Mouse (Mus musculus): ENCODE measurements around the gene Ncam2.

The Ncam2 gene

DNA sequence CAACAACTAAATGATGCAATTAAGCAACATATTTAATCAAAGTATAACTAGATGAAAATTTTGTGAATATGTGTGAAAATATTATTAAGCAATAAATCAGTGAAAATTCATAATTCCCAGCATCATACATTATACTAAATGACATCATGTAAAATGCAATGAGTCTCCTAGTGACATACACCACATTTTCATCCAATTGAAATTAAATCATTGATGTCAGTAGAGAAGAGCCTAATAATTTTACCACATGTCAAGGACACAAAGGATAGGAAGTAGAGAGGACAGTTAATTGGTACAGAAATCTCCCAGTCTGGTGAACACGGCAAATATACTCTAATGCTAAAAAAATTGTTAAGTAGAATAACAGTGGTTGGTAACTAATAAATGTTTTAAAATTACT lies 118.5 kb downstream of the Ncam2 start:
- WGBS = 85% methylated on average over 1 of the region's 1 CpGs

DNA sequence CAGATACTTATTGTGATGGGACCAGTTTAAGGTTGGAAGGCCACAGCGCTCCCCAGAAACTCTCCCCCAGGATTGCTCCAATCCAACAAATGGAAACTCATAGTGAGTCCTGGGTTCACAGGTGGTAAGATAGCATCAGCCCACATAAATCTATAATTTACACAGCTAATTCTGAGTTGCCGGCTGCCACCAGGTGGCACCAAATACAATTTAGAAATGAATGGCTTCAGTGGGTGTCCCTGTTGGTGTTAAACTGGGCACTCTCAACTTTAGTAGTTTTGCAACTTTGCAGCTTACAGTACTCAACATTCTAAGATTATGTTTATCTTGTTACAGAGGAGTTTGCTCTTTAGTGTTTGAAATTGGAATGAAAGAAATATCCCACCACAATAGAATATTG lies 130.0 kb downstream of the Ncam2 start:
- 20% methylated on average over 2 of the region's 2 CpGs for WGBS

DNA sequence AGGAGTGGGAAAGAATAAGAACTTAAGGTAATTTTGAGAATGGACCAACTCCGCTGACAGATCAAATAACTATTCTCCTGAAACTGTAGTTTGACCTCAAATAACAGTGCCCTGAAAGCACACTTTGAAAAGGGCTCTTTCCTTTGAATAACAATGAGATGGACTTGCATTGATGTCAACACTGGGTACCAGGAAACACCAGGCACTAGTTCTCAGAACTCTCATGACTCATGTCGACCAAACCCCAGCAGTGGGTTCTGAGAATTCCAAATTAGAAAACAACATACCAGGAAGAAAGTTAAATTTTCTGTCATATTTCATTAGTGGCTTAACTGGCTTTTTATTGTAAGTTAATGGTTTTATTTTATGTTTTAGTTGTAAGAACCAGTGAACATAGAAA lies 165.4 kb downstream of the Ncam2 start:
- 56% methylated on average over 2 of the region's 2 CpGs for WGBS

DNA sequence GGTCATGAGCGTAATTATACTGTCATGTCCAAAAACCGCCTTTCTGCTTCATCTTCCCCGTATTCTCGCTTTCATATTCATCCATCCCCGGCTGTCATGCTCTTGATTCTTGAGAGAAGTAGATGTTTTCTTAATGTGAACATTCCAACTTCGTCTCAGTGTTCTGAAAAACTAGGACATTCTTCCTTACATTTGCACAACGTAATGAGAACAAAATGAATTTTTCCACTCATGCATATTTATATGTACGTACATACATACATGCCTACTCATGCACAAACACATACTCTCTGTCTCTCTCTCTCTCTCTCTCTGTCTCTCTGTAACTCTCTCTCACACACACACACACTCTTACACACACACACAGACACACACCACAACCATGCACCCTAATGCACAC lies 173.7 kb downstream of the Ncam2 start:
- 67% methylated on average over 8 of the region's 8 CpGs for WGBS

DNA sequence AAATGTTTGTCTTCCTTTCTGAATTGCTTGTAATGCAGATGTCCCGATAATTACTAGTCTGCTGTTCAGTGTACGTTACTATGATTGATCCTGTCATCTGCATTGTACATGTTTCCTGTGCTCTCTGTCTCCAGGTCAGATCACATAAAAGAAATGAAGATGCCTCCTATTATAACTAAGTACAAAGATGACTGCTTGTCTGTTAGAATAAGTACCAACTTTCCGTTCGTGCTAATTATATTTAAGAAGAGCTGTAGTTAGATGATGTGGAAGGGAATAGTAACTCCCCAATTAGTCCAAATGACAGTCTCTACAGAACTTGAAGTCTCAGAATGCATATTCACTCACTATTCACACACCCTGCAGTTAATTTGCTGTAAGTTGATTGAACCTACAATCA lies 179.9 kb downstream of the Ncam2 start:
- WGBS = 47% methylated on average over 4 of the region's 4 CpGs

DNA sequence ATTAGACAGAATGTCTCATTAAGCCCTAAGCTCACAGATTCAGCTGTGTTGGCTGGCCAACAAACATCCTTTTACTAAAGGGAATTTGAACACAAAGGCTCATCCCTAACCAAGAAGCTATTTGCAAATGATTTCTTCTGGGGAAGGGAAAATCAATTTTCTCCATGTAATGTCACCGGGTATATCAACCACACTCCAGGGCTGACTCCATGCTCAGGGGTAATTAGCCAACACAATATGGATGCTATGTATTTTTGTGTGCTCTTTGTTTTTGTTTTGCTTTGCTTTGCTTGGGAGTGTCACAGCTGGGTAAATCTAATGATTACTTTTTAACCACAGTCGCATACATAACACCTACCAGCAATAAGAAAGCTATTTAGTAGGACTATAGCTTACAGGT lies 188.1 kb downstream of the Ncam2 start:
- WGBS = 63% methylated on average over 2 of the region's 2 CpGs

DNA sequence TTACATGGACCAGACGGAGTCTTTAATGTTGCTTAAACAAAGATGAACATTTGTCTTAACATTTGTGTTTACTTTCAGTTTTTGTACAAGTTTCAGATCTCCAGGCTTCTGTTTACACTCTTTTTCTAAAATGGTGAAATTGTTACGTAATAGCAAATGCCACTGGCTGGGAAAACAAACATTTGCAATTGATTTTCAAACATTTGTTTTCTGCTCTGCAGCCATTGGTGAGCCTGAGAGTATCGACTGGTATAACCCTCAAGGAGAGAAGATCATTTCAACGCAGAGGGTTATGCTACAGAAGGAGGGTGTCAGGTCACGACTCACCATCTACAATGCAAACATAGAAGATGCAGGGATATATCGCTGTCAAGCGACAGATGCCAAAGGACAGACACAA lies 234.1 kb downstream of the Ncam2 start:
- 77% methylated on average over 7 of the region's 7 CpGs for WGBS

DNA sequence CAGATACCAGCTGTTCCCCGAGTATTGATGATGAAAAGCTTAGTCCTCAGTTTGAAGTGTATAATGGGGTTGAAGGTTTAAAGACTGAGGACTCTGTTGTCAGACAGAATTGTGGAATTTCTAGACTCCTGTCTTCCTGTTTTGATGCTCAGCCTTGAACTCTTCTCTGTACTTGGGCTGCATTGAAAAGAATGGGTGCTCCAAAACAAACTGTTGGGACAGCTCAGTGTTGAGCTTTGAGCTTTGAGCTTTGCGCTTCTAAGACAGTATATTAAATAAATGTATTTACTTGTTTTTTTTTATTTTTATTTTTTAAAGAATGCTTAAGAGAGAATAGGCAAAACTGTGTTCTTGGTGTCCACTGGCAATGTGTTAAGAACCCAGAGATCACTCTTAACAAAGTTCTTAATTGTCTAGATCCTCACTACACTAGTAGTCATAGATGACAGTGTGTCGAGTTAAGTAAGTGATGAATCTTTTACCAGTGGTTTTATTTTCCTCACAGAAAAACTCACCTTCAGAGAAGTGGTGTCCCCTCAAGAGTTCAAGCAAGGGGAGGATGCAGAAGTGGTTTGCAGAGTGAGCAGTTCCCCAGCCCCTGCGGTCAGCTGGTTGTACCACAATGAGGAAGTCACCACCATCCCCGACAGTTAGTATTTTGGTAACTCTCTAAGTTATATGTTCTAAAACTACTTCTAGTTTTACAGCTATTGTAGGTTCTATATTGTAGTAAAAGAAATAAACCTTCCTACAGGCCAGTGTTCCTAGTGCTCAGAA lies 236.8 kb downstream of the Ncam2 start:
- 86% methylated on average over 5 of the region's 5 CpGs for WGBS

DNA sequence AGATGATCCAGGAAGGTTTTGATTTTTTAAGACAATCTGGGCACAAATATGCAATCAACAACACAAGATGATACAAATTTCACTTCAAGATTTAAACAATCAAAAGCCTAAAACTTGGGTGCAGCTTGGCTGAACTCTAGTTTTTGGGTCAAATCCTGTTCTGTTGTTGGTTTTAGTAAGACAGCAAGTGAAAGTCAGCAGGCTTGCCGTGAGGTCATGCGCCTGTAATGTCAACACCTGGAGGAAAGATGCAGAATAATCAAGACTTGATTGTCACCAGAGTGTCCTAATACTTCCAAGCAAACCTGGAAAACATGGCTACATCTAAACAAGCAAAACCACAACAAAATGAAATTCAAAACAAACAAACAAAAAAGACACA lies 237.4 kb downstream of the Ncam2 start:
- WGBS = 93% methylated on average over 2 of the region's 2 CpGs

DNA sequence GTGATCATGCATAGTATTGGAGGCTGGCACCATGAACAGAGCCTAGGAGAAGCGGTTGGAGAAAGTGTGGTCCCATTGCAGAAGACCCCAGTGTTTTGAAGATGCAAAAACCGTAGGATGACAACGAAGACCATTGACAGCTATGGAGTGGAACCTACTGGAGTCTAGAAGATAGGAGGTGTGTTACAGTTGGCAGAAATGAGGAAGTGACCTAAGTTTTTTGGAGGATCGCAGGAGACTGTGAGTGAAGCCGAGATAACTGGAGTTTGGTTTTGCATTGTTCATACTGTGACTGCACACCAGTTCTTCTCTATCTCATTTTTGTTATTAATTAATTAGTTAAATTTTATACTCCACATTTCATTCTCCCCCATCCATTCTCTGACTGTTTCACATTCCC lies 250.4 kb downstream of the Ncam2 start:
- WGBS = 94% methylated on average over 5 of the region's 5 CpGs

DNA sequence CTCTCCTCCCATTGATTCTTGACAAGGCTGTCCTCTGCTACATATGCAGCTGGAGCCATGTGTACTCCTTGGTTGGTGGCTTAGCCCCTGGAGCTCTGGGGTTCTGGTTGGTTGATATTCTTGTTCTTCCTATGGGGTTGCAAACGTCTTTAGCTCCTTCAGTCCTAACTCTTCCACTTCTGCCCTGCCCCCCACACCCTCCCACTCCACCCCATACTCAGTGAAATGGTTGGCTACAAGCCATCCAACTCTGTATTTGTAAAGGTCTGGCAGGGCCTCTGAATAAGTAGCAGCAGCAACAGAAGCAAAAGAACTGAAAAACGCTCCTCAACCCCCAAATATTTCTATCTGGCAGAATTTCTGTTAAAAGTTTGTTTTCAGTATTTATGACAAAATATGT lies 252.5 kb downstream of the Ncam2 start:
- WGBS = 39% methylated on average over 2 of the region's 2 CpGs

DNA sequence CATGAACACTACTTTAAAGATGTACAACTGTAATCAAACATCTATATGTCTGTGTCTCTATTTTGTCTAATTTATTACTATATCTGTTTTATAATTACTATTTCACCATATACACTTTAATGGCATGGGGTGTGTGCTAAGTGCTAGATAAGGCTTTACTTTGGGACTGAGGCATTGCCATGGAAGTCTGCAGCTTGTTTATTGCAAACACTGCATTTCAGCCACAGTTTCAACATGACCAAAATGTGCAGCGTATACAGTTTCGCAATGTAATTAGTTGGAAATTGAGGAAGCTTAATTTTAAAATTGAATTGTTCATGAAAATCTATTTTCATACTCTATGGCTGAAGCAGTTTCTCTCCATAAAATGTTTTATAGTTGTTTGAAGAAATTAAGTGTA lies 254.0 kb downstream of the Ncam2 start:
- 87% methylated on average over 2 of the region's 2 CpGs for WGBS

DNA sequence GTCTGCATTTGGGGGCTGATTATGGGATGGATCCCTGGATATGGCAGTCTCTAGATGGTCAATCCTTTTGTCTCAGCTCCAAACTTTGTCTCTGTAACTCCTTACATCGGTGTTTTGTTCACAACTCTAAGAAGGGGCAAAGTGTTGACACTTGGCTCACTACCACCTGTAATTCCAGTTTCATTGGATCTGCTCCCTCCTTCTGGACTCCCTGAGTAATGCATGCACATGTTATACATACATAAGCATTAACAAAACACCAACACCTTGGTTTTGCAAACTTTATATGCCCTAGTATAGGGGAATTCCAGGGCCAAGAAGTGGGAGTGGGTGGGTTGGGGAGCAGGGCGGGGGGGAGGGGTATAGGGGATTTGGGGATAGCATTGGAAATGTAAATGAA lies 262.2 kb downstream of the Ncam2 start:
- 82% methylated on average over 2 of the region's 2 CpGs for WGBS

DNA sequence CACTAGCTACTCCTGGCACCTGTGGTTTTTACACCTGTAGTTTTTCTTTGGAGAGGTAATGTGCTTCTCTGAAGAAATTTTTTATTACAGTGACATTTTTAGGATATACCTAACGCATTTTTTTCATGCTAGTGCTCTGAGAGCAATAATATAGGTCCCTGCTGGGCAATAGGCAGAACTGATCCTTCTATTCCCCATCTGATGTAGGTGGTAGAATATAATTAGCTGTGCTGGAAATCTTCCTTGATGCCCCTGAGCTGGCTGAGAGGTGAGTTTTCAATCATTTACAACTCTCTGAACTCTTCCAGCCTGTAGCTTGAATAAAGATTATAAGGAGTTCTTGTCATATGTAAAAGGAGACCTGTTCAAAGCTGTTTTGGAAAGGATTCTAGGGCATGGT lies 272.4 kb downstream of the Ncam2 start:
- WGBS = 60% methylated on average over 1 of the region's 1 CpGs

DNA sequence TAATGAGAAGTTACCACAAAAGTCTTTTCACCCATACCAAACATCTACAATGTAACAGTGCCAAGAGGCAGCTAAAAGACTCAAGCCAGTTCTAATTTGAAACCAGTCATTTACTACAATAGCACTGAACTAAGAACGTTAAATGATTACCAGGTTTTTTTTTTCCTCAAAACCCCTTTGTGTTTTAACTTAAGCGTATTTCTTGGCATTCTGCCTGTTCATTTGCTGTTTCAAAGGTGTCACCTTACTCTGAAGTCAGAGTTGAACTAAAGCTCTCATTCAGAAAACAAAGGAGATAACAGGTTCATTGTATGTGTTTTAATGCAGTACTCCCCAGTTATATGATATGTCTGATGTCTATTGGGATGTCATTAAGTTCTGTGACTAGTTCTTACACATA lies 295.6 kb downstream of the Ncam2 start:
- WGBS = 45% methylated on average over 2 of the region's 2 CpGs

DNA sequence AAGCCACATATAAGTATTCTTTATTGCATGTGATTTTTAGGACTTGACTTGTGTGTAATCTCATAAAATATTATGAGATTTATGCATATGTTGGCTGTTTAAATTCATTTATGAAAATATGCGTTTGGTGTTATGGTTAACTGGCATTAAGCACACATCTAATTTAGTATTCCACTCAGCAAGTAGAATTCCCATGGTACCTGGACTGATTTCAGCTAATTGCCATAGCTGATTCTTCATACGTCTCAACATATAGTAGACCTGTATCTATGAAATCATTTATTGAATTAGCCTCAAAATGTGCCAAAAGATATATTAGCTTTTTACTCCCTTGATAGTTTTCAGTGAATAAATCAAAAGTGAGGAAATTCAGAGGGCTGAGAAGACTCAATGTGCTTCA lies 302.1 kb downstream of the Ncam2 start:
- WGBS = 79% methylated on average over 2 of the region's 2 CpGs

DNA sequence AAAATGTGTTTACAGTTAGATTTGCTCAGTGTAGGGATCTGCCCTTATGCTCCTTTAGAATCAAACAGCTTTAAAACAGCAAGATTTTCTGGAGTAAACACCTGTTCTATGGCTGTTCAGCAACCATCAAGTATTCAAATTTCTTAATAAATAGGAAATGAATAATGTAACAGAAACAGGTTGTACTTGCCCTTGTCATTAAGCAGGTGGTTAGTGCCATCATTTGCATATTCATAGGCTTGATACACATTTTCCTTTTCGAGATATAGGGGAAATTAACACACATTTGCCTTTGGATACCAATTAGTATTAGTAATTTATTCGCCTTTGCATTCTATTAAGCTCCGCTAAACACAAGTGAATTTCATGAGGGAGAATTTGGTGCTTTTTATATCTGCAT lies 335.7 kb downstream of the Ncam2 start:
- WGBS = 60% methylated on average over 3 of the region's 3 CpGs

DNA sequence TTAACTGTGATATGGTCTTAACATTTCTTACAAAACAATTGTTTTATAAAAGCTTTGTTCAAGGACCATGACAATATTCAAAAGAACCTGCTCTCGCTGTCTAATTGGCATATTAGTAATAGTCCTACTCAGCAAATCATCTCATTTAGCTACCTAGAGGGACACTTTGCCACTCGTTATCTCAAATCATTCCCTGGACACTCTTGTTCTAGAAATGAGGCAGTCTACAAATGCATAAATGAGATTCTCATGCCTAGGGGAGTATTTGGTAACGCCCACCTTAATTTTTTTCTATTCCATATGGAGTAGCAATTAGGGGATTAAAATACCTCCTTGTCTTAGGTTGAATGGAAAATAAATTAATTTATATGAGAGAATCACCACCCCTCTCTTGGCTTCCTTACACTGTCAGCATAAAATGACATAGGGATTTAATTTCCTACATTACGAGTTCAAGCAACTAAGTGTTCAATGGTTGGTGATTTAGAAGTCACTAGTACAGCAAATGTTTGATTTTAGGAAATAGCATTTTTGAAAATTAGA lies 387.1 kb downstream of the Ncam2 start:
- WGBS = 72% methylated on average over 4 of the region's 4 CpGs

DNA sequence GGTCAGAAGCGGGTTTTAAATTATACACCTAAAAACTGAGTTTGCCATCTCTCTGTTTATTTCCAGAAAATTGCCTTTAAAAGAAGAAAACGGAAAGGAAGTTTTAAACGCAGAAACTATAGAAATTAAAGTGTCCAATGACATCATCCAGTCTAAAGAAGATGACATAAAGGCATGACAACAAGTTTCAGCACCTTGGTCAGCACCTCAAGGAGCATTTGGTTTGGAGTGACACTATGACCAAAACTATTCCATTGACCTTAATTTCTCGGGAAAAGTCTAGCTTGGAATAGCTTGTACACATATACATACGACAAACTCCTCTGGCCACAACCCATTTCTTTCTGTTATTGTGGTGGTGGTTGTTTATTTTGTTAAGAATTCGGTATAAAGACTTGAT lies 422.8 kb downstream of the Ncam2 start:
- 57% methylated on average over 6 of the region's 6 CpGs for WGBS

DNA sequence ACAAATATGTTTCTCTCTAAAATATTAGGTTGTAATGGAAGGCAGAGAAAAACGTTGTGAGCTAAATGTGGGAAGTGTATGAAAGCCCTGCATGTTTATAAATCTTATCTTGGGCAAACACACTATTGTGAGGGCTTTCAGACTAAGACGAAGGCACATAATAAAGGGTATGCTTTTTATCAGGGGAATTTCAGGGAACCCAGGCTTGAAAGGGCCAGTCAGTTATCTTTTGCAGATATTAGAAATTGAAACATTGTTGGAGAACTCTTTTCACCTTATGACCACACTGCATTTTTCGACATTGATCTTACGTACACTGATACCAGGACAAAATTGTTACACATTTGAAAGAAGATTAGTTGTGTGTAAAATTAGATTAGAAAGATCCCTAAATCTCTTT lies 423.3 kb downstream of the Ncam2 start:
- WGBS = 71% methylated on average over 4 of the region's 4 CpGs

DNA sequence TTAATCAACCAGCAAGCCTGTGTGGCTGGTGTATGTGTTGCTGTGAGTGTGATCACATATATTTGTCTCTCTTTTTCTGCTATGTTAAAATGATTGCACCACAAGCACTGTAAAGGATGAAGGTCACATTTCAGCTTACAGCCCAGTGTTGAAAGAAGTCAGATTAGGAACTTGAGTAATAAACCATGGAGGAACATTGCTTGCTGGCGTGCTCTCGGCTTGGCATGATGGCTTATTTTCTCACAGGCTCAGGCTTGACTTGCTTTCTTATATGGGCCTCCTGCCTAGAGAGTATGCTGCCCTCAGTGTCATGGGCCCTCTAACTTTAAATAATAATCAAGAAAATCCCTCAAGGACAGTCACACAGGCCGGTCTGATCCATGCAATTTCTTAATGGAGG lies 449.8 kb downstream of the Ncam2 start:
- 86% methylated on average over 3 of the region's 3 CpGs for WGBS

DNA sequence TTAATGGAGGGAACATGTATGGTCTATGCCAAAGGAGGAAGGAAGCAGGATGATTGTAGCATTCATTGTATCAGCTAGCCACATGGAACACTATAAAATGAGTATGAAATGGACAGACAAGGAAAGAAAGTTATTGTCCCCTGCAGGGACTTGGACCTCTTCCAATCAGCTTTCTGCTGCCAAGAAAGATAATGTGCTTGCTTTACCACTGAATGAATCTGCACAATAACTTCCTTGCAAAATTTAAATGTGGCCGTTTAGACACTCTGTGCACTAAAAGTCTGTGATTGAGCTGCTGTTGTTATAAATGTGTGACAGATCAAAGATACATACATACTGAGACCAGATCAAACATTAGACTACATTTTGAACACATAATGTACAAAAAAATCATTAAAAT lies 451.1 kb downstream of the Ncam2 start:
- 18% methylated on average over 1 of the region's 1 CpGs for WGBS

DNA sequence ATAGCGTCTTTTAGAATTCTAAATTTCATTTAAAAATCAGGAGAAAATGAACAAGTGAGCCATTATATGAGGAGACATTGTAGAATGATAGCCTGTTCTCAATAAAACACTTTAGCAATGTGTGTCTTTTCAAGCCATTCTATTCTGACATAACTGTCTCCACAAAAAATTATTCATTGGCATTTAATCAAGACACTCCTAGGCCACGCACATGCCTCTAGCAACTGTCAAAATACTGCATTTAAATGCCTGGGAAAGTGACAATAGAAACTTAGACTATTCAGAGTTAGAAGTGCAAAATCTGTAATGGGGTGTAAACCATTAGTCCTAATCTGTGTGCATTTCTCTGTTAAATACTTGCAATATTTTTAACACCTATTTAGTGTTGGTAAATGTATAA lies 456.1 kb downstream of the Ncam2 start:
- WGBS = 66% methylated on average over 2 of the region's 2 CpGs

DNA sequence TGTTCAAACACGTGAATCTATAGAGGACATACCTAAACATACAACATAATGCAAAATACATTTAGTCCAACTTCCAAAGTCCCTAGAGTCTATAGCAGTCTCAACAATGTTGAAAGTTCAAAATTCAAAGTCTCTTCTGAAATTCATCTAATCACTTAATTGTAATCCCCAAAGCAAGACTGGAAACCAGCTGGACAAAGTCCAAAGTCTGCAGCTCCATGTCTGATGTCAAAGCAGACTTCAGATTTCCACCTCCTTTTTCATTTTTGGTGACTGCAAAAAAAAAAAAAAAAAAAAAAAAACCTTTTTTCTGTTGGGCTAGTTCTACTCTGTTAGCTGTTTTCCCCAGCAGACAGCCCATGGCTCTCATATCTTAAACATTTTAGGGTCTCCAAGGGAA lies 473.4 kb downstream of the Ncam2 start:
- 71% methylated on average over 1 of the region's 1 CpGs for WGBS

All from cerebral cortex, adult 2 months (tissue).